Comparison of ENCODE assay signal across 13 mouse cellular contexts in the genomic region with DNA sequence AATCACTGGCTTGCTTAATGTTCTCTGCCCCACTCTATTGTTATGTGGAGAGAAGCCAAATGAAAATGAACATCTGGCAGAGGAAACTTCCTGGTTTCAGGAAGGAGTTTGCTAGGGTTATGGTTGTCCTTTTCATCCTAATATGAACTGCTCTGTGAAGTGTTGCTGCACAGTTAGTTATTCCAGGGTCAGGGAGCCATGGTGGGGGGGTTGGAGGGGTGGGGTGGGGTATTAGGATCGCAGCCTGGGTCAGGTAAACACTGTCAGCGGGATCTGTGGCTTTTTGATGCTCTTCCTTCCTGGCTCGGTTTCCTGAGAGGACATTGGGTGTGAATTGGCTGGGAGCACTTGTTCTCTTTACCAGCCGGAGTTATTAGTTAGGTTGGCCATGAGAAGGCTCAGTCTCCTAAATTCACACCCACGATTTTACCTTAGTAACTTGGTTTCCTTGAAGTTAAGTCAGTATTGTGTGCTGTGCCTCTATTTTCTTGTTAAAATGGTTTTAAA.
A peak's percentile ranks its signal among the peaks of the same experiment; 100 is the strongest.
DNase-seq lines count a peak whose midpoint lies in the region; ATAC-seq and TF ChIP-seq lines count a peak whose summit lies in the region.
"Had no signal": no experiment of that assay in that cellular context is flagged by ENCODE, and none has a peak within 500 bp of the region (broad histone marks: within the 10 kb centered on the region; RNA-seq: fewer than 3 reads in every experiment).

No protein-coding gene starts in this region.

- no peak for DNase-seq in cerebellum, adult 2 months
- no peak for DNase-seq in cerebellum, adult 18-20 months
- no peak for DNase-seq in kidney, adult 9 months
- DNase-seq in thymus, postnatal 4 days = no peak
- DNase-seq in layer of hippocampus, postnatal 10 days (ENCODE audit: low spot score in 2 of 2) = no peak
- DNase-seq: spleen, adult 18-20 months; thymus, postnatal 25 days had no signal

- H3K27me3 ChIP-seq in cerebellum, adult 2 months (ENCODE audit: control insufficient read depth, insufficient read depth, low read length) = no peaks in the 10 kb centered on the region
- H3K27me3 ChIP-seq in kidney, embryonic 15.5 days = no peaks in the 10 kb centered on the region
- no peaks in the 10 kb centered on the region for H3K27me3 ChIP-seq in limb, embryonic 13.5 days
- H3K27me3 ChIP-seq: midbrain, embryonic 13.5 days had no signal

- WGBS in cerebellum, adult 2 months = 72% methylated on average over 5 of the region's 5 CpGs
- WGBS in kidney, embryonic 15.5 days = 34% methylated on average over 5 of the region's 5 CpGs
- WGBS in limb, embryonic 13.5 days = 83% methylated on average over 5 of the region's 5 CpGs

- H3K4me2 ChIP-seq in kidney, embryonic 15.5 days = peak overlapping the region; percentile 37
- H3K4me2 ChIP-seq in limb, embryonic 13.5 days (replicated peaks) = no peak overlapping the region
- H3K4me2 ChIP-seq: midbrain, embryonic 13.5 days had no signal

- no peaks in the 10 kb centered on the region for H3K9me3 ChIP-seq in kidney, embryonic 15.5 days (replicated peaks)
- no peaks in the 10 kb centered on the region for H3K9me3 ChIP-seq in limb, embryonic 13.5 days
- H3K9me3 ChIP-seq: G1E; midbrain, embryonic 13.5 days had no signal

- H3K4me1 ChIP-seq in cerebellum, adult 2 months (ENCODE audit: control insufficient read depth, insufficient read depth, low read length) = peaks cover 4% of the 10 kb centered on the region; the same call in 1 of the 2 replicates
- H3K4me1 ChIP-seq in kidney, embryonic 15.5 days = peaks cover 32% of the 10 kb centered on the region
- H3K4me1 ChIP-seq in brown adipose tissue, adult 24 weeks (ENCODE audit: control insufficient read depth, insufficient read depth, insufficient read length, low read length) = peaks cover 10% of the 10 kb centered on the region
- peaks cover 22% of the 10 kb centered on the region for H3K4me1 ChIP-seq in limb, embryonic 13.5 days

- no peak overlapping the region for H3K9ac ChIP-seq in kidney, embryonic 15.5 days
- no peak overlapping the region for H3K9ac ChIP-seq in limb, embryonic 13.5 days
- H3K9ac ChIP-seq: midbrain, embryonic 13.5 days had no signal

- 0 out of 2 replicates have a peak, but pooled peaks have one; percentile 33 for ATAC-seq in kidney, embryonic 15.5 days (replicated peaks; ENCODE audit: low FRiP score)
- ATAC-seq in limb, embryonic 13.5 days (ENCODE audit: low FRiP score, low read depth) = no peak
- ATAC-seq: inflammation-experienced regulatory T-cells, adult 6 months; midbrain, embryonic 13.5 days had no signal

- H3K27ac ChIP-seq in cerebellum, adult 2 months (ENCODE audit: insufficient read depth, low read length) = peak overlapping the region; percentile 27; the same call in 1 of the 2 replicates
- H3K27ac ChIP-seq in kidney, embryonic 15.5 days = peak overlapping the region; percentile 78
- peak overlapping the region; percentile 70 for H3K27ac ChIP-seq in brown adipose tissue, adult 24 weeks (replicated peaks; ENCODE audit: low read depth, low read length)
- H3K27ac ChIP-seq in limb, embryonic 13.5 days = peak overlapping the region; percentile 10; the same call in 1 of the 2 replicates
- H3K27ac ChIP-seq: midbrain, embryonic 13.5 days had no signal

- no peak for TF ChIP-seq CTCF in cerebellum, adult 2 months (IDR thresholded peaks at IDR 0.05; ENCODE audit: borderline replicate concordance, insufficient read depth, low read depth, low read length)

- no peaks in the 10 kb centered on the region for H3K36me3 ChIP-seq in kidney, embryonic 15.5 days
- no peaks in the 10 kb centered on the region for H3K36me3 ChIP-seq in limb, embryonic 13.5 days
- H3K36me3 ChIP-seq: G1E; midbrain, embryonic 13.5 days had no signal

- TF ChIP-seq POLR2A in cerebellum, adult 2 months (IDR thresholded peaks at IDR 0.05; ENCODE audit: borderline replicate concordance, insufficient read depth, low read length) = no peak

- no peak overlapping the region for H3K4me3 ChIP-seq in cerebellum, adult 2 months (replicated peaks; ENCODE audit: insufficient read depth, low read depth, low read length)
- no peak overlapping the region for H3K4me3 ChIP-seq in kidney, embryonic 15.5 days (replicated peaks)
- no peak overlapping the region for H3K4me3 ChIP-seq in brown adipose tissue, adult 24 weeks (ENCODE audit: insufficient read depth, low read depth, low read length)
- no peak overlapping the region for H3K4me3 ChIP-seq in limb, embryonic 13.5 days
- H3K4me3 ChIP-seq: midbrain, embryonic 13.5 days had no signal

Comparison
In these comparisons a context has a peak if more than half of its experiments do, and no peak if none do; other contexts are left out.
1. H3K27ac ChIP-seq: peak in every context shown above with its lines; median percentile 78 in kidney, embryonic 15.5 days; 70 in brown adipose tissue, adult 24 weeks; 27 in cerebellum, adult 2 months; 10 in limb, embryonic 13.5 days.